ENCODE assay signal across 8 mouse cellular contexts in the genomic region with DNA sequence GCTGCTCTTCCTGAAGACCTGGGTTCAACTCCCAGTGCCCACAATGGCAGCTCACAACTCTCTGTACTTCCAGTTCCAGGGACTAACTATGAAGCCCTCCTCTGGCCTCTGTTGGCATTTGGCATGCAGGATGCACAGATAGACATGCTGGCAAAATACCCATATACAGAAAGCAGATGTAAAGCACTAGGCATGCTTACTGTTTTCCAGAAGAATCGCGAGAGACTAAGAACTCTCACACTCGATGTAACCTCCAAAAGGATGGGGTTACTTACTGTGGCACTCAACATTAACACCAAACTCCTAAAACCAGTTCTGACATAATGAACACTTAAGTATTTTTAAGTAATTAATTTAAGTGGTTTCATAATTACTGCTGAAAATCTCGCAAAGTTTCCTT. TPM values are rescaled to one million over a fixed set of nuclear protein-coding genes. Genes with fewer than 3 reads are reported as not detected.
DNase-seq lines count a peak whose midpoint lies in the region; ATAC-seq lines count a peak whose summit lies in the region.

No protein-coding gene starts in this region.

- H3K9ac ChIP-seq in forebrain, embryonic 12.5 days = peak overlapping the region; percentile 90
- H3K9ac ChIP-seq in liver, embryonic 13.5 days = peak overlapping the region; percentile 95

- no peak overlapping the region for H3K27ac ChIP-seq in forebrain, embryonic 12.5 days
- H3K27ac ChIP-seq in liver, embryonic 13.5 days = peak overlapping the region; percentile 91

- H3K4me1 ChIP-seq in forebrain, embryonic 12.5 days = peaks cover 18% of the 10 kb centered on the region
- H3K4me1 ChIP-seq in liver, embryonic 13.5 days (replicated peaks) = peaks cover 49% of the 10 kb centered on the region

- no peak for ATAC-seq in forebrain, embryonic 12.5 days (ENCODE audit: low FRiP score)
- ATAC-seq in liver, embryonic 13.5 days (ENCODE audit: low read depth) = no peak

- peak overlapping the region; percentile 88 for H3K4me3 ChIP-seq in forebrain, embryonic 12.5 days (replicated peaks)
- peak overlapping the region; percentile 90 for H3K4me3 ChIP-seq in liver, embryonic 13.5 days (replicated peaks)

- peaks cover 18% of the 10 kb centered on the region for H3K36me3 ChIP-seq in forebrain, embryonic 12.5 days (replicated peaks)
- H3K36me3 ChIP-seq in liver, embryonic 13.5 days = peaks cover 39% of the 10 kb centered on the region

- peak overlapping the region; percentile 70 for H3K4me2 ChIP-seq in forebrain, embryonic 12.5 days
- peak overlapping the region; percentile 75 for H3K4me2 ChIP-seq in liver, embryonic 13.5 days

- H3K27me3 ChIP-seq in forebrain, embryonic 12.5 days = no peaks in the 10 kb centered on the region
- H3K27me3 ChIP-seq in liver, embryonic 13.5 days = no peaks in the 10 kb centered on the region

- peak; percentile 43 for DNase-seq in heart, adult 11 months
- no peak for DNase-seq in heart, postnatal 36 days
- DNase-seq in A20 (ENCODE audit: low read depth, low spot score) = peak; percentile 35
- no peak for DNase-seq in liver, embryonic 13.5 days
- DNase-seq in thymus, postnatal 14 days = no peak
- no peak for DNase-seq in spleen, adult 18-20 months
- no peak for DNase-seq in right cerebral cortex, postnatal 25 days

- WGBS in forebrain, embryonic 12.5 days = 68% methylated on average over 4 of the region's 4 CpGs
- 54% methylated on average over 4 of the region's 4 CpGs for WGBS in liver, embryonic 13.5 days (ENCODE audit: insufficient replicate concordance)

- intact Hi-C loops in heart, postnatal 36 days (cut with DNase I) = no loop called here

- no peaks in the 10 kb centered on the region for H3K9me3 ChIP-seq in forebrain, embryonic 12.5 days
- no peaks in the 10 kb centered on the region for H3K9me3 ChIP-seq in liver, embryonic 13.5 days (replicated peaks)

RNA-seq across cellular contexts. Expression of a gene that starts 0.9 kb away (rescaled TPM):
- 10 to 100 TPM; 72.2 to 74.3 TPM for total RNA-seq in heart, postnatal 36 days (2021)
- 100.0 and 106 TPM in 2 replicates for polyA plus RNA-seq in forebrain, embryonic 12.5 days (2016; fragmentation: Nextera tagmentation; extraction: Ambion mirVana)
- 52.2 and 58.7 TPM in 2 replicates for polyA plus RNA-seq in liver, embryonic 13.5 days (2015; fragmentation: Nextera tagmentation; extraction: Ambion mirVana)

RNA-seq across cellular contexts. Expression of a gene that starts 6.4 kb away (rescaled TPM):
- 10 to 100 TPM; 23.8 to 26.3 TPM for total RNA-seq in heart, postnatal 36 days (2021)
- 130 and 134 TPM in 2 replicates for polyA plus RNA-seq in forebrain, embryonic 12.5 days (2016; fragmentation: Nextera tagmentation; extraction: Ambion mirVana)
- 43.9 and 53.3 TPM in 2 replicates for polyA plus RNA-seq in liver, embryonic 13.5 days (2015; fragmentation: Nextera tagmentation; extraction: Ambion mirVana)

RNA-seq across cellular contexts. Expression of a gene that starts 35.3 kb away (rescaled TPM):
- total RNA-seq in heart, postnatal 36 days (2021) = 100 to 1,000 TPM; 104 to 112 TPM
- 49.1 and 52.2 TPM in 2 replicates for polyA plus RNA-seq in forebrain, embryonic 12.5 days (2016; fragmentation: Nextera tagmentation; extraction: Ambion mirVana)
- 47.8 and 63.2 TPM in 2 replicates for polyA plus RNA-seq in liver, embryonic 13.5 days (2015; fragmentation: Nextera tagmentation; extraction: Ambion mirVana)

RNA-seq across cellular contexts. Expression of a gene that starts 47.1 kb away (rescaled TPM):
- 1 to 10 TPM; 6.2 to 6.5 TPM for total RNA-seq in heart, postnatal 36 days (2021)
- polyA plus RNA-seq in forebrain, embryonic 12.5 days (2016; fragmentation: Nextera tagmentation; extraction: Ambion mirVana) = 26.3 and 26.5 TPM in 2 replicates
- 25.5 and 26.0 TPM in 2 replicates for polyA plus RNA-seq in liver, embryonic 13.5 days (2015; fragmentation: Nextera tagmentation; extraction: Ambion mirVana)

RNA-seq across cellular contexts. Expression of a gene that starts 48.5 kb away (rescaled TPM):
- total RNA-seq in heart, postnatal 36 days (2021) = 10 to 100 TPM; 42.5 to 43.8 TPM
- polyA plus RNA-seq in forebrain, embryonic 12.5 days (2016; fragmentation: Nextera tagmentation; extraction: Ambion mirVana) = 90.2 and 96.0 TPM in 2 replicates
- 22.6 and 29.5 TPM in 2 replicates for polyA plus RNA-seq in liver, embryonic 13.5 days (2015; fragmentation: Nextera tagmentation; extraction: Ambion mirVana)

Comparison
In these comparisons a context has a peak if more than half of its experiments do, and no peak if none do; other contexts are left out.
1. DNase-seq: peak in heart, adult 11 months (single experiment) and A20 (single experiment); none in heart, postnatal 36 days (0 of 2), liver, embryonic 13.5 days (single experiment), thymus, postnatal 14 days (single experiment), spleen, adult 18-20 months (0 of 2) and right cerebral cortex, postnatal 25 days (single experiment).